Mouse (Mus musculus): ENCODE results near the gene Nrf1. TPM values are rescaled to one million over a fixed set of nuclear protein-coding genes. Genes with fewer than 3 reads are reported as not detected.

Nrf1 gene
- polyA plus RNA-seq, 1 experiment from 2014 or later, result 17.3 TPM

DNA sequence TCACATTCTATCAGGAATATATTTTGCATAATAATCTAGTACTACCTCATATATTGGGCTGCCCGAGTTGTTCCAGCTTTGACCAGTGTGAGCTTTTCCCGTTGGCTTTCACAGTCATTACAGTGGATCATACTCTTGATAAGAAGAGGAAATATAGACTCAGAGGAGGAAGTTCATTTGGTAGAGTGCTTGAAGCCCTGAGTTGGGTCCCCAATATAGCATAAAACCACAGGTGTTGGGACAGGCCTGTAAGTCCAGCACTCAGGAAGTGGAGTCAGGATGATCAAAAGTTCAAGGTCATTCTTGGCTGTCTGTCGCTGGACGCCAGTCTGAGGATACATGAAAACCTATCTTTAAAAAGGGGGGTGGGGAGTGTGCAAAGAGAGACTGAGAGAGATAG, 12.7 kb upstream of the Nrf1 start:
- Histone ChIP-seq H3K27me3 (ENCODE audit: insufficient read depth, low read length) (no peaks in the 10 kb centered on the region), H3K9ac (replicated peaks) (no peak overlapping the region), H3K4me3 (ENCODE audit: low read depth, low read length) (no peak overlapping the region), H3K4me1 (ENCODE audit: insufficient read depth) (no peaks in the 10 kb centered on the region), H3K9me3 (ENCODE audit: low read length) (no peaks in the 10 kb centered on the region), H3K4me2 (ENCODE audit: low read depth, low read length) (no peak overlapping the region), H3K36me3 (replicated peaks; ENCODE audit: insufficient read depth, low read length) (no peaks in the 10 kb centered on the region), H3K27ac (ENCODE audit: low read depth) (no peak overlapping the region)
- ATAC-seq, result no peak
- DNase-seq, result no peak
- WGBS (ENCODE audit: insufficient replicate concordance), result 24% methylated on average over 4 of the region's 4 CpGs
- no peak for TF ChIP-seq CTCF (IDR thresholded peaks at IDR 0.05; ENCODE audit: low read depth)
- no peak for TF ChIP-seq EP300 (IDR thresholded peaks at IDR 0.05; ENCODE audit: low read depth)

DNA sequence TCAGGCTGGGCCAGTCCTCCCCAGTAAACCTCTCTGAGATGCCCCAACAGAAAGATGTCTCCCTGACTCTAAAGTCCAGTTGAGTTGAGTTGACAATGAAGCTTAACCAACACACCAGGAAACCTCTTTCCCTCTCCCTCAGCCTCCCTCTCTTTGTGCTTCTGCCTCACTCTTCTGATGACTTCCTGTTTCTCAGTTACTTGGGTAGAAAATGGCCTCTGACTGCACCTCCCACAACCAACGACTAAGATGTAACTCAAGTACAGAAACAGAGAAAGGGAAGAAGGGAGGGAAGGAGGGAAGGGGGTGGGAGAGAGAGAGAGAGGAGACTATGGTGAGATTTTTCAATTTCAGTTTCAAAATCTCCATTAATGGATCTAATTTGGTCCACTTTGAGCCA, 6.3 kb upstream of the Nrf1 start:
- ATAC-seq, result no peak
- H3K36me3 ChIP-seq (replicated peaks; ENCODE audit: insufficient read depth, low read length), result no peaks in the 10 kb centered on the region
- TF ChIP-seq EP300 (IDR thresholded peaks at IDR 0.05; ENCODE audit: low read depth) (no peak), CTCF (IDR thresholded peaks at IDR 0.05; ENCODE audit: low read depth) (no peak)
- no peaks in the 10 kb centered on the region for H3K9me3 ChIP-seq (ENCODE audit: low read length)
- H3K27ac ChIP-seq (ENCODE audit: low read depth), result no peak overlapping the region
- WGBS (ENCODE audit: insufficient replicate concordance), result 5% methylated on average over 1 of the region's 1 CpGs
- H3K4me2 ChIP-seq (ENCODE audit: low read depth, low read length), result no peak overlapping the region
- H3K4me1 ChIP-seq (ENCODE audit: insufficient read depth), result no peaks in the 10 kb centered on the region; the same call in 1 of the 2 replicates
- no peak for DNase-seq
- no peak overlapping the region for H3K9ac ChIP-seq (replicated peaks)
- H3K4me3 ChIP-seq (ENCODE audit: low read depth, low read length), result no peak overlapping the region
- H3K27me3 ChIP-seq (ENCODE audit: insufficient read depth, low read length), result no peaks in the 10 kb centered on the region

DNA sequence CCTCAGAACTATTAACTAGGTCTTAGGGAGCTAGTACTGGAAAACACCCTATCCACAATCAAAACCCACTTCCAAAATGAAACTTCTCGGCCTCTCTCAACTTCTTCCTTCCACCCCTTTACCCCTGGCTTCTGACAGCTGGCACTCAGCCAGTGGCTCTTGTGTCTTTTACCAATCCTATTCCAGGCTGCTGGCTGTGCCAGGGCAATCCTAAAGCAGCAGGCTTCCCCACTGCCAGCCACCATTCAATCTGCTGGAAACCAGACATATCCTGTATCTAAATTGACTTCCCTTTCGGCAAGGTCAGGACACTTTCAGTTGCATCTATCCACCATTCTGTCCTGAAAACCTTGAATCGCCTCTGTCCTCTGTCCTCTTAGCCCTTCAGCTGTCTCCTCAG, 5.3 kb upstream of the Nrf1 start:
- H3K36me3 ChIP-seq (replicated peaks; ENCODE audit: insufficient read depth, low read length), result no peaks in the 10 kb centered on the region
- TF ChIP-seq CTCF (IDR thresholded peaks at IDR 0.05; ENCODE audit: low read depth) (no peak), EP300 (IDR thresholded peaks at IDR 0.05; ENCODE audit: low read depth) (no peak)
- no peaks in the 10 kb centered on the region for H3K27me3 ChIP-seq (ENCODE audit: insufficient read depth, low read length)
- DNase-seq (no peak), ATAC-seq (no peak)
- H3K4me3 ChIP-seq (ENCODE audit: low read depth, low read length), result no peak overlapping the region
- WGBS (ENCODE audit: insufficient replicate concordance), result 38% methylated on average over 3 of the region's 3 CpGs
- no peak overlapping the region for H3K9ac ChIP-seq (replicated peaks)
- peaks cover 4% of the 10 kb centered on the region for H3K4me1 ChIP-seq (ENCODE audit: insufficient read depth)
- no peak overlapping the region for H3K27ac ChIP-seq (ENCODE audit: low read depth)
- no peak overlapping the region for H3K4me2 ChIP-seq (ENCODE audit: low read depth, low read length)
- H3K9me3 ChIP-seq (ENCODE audit: low read length), result no peaks in the 10 kb centered on the region

DNA sequence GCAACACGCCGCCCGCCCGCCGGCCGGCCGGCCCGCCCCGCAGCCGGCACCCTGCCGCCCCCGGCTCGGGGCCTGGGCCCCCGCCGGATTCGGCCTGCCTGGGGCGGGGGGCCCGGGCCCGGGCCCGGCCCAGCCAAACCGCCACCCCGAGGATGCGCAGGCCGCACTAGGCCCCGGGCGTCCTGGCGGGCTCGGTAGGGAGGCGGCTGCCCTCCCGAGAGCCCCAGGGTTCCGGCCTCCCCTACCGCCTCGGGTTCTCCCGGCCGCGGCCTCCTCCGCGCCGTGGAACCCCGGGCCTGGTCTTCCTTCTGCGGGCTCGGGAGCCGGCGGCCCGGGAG, 344 bp downstream of the Nrf1 start:
- DNase-seq (no peak), ATAC-seq (peak; percentile 87)
- WGBS (ENCODE audit: insufficient replicate concordance), result 0% methylated on average over 16 of the region's 45 CpGs
- no peaks in the 10 kb centered on the region for H3K9me3 ChIP-seq (ENCODE audit: low read length)
- peak overlapping the region; percentile 97 for H3K27ac ChIP-seq (ENCODE audit: low read depth)
- H3K4me3 ChIP-seq (ENCODE audit: low read depth, low read length), result peak overlapping the region; percentile 99
- 0 out of 2 replicates have a peak, but pooled peaks cover under 1% of the 10 kb centered on the region for H3K36me3 ChIP-seq (replicated peaks; ENCODE audit: insufficient read depth, low read length)
- H3K27me3 ChIP-seq (ENCODE audit: insufficient read depth, low read length), result no peaks in the 10 kb centered on the region
- H3K4me2 ChIP-seq (ENCODE audit: low read depth, low read length), result peak overlapping the region; percentile 91
- peak overlapping the region; percentile 99 for H3K9ac ChIP-seq (replicated peaks)
- TF ChIP-seq EP300 (IDR thresholded peaks at IDR 0.05; ENCODE audit: low read depth) (no peak), CTCF (IDR thresholded peaks at IDR 0.05; ENCODE audit: low read depth) (no peak)
- H3K4me1 ChIP-seq (ENCODE audit: insufficient read depth), result peaks cover 21% of the 10 kb centered on the region

DNA sequence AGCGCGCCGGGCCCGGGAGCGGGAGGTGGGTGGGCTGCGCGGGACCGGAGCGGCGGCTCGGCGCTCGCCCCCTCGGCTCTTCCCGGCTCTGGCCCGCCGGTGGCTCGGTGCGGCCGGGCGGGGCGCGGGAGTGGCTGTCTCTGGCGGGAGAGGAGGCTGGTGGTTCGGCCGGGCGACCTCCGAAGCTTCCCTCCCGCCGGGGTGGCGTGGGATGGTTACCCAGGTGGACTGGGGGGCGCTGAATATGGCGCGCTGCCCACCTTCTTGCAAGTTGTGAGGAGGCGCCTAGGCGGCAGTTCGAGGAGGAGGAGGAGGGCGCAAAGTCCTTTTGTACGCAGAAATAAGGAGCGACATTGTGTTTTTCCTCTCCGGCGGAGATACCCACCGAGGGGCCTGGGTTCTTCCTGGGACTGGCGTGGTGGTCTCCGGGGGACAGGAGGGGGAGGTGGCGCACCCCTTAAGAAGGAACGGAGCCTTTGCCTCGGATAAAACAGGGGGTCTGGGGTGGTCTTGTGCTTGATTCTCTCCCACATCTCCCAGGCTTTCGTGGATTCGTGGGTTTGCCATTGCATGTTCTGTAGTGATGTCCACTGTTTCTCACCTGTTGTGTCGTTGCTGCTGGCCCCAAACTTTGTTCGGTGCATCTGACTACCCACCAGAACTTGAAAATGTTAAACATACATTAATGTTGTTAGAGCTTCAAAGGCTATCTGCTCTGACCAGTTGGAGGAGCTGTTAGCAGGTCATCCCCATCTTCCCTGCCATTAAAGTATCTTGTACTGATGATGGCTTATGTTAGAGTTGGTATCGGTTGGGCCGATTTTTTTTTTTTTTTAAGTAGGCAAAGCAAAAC, 939 bp downstream of the Nrf1 start:
- WGBS (ENCODE audit: insufficient replicate concordance), result under 1% methylated on average over 26 of the region's 54 CpGs
- peak overlapping the region; percentile 91 for H3K4me2 ChIP-seq (ENCODE audit: low read depth, low read length)

DNA sequence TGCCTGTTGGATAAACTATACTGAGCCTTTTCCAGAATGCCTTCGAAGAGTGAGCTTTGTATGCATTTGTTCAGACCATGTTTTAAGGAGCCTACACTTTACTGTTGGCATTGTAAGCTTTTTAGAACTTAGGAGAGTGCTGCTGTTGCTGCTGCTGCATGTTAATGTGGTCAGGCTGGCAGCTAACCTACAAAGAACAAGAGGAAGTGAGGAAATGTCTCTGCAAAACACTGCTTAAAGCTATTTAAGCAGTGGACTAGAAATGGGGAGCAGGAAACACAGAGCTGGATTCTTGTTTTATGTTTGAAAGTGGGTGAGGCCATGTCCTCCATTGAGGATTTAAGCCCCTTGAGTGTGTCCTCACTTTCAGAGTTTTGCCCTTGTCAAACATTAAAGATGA, 5.3 kb downstream of the Nrf1 start:
- Histone ChIP-seq H3K27ac (ENCODE audit: low read depth) (peak overlapping the region; percentile 18; the same call in 1 of the 2 replicates), H3K4me1 (ENCODE audit: insufficient read depth) (peaks cover 18% of the 10 kb centered on the region), H3K27me3 (ENCODE audit: insufficient read depth, low read length) (no peaks in the 10 kb centered on the region), H3K4me3 (ENCODE audit: low read depth, low read length) (no peak overlapping the region), H3K9ac (replicated peaks) (no peak overlapping the region), H3K4me2 (ENCODE audit: low read depth, low read length) (no peak overlapping the region), H3K36me3 (replicated peaks; ENCODE audit: insufficient read depth, low read length) (0 out of 2 replicates have a peak, but pooled peaks cover 3% of the 10 kb centered on the region), H3K9me3 (ENCODE audit: low read length) (no peaks in the 10 kb centered on the region)
- no peak for TF ChIP-seq EP300 (IDR thresholded peaks at IDR 0.05; ENCODE audit: low read depth)
- 62% methylated on average over 1 of the region's 1 CpGs for WGBS (ENCODE audit: insufficient replicate concordance)
- DNase-seq (no peak), ATAC-seq (no peak)

More for the DNA sequence above, 939 bp downstream of the Nrf1 start:
- Histone ChIP-seq H3K4me3 (ENCODE audit: low read depth, low read length) (peak overlapping the region; percentile 99), H3K27me3 (ENCODE audit: insufficient read depth, low read length) (no peaks in the 10 kb centered on the region), H3K4me1 (ENCODE audit: insufficient read depth) (peaks cover 22% of the 10 kb centered on the region), H3K27ac (ENCODE audit: low read depth) (peak overlapping the region; percentile 97), H3K9ac (replicated peaks) (peak overlapping the region; percentile 99), H3K36me3 (replicated peaks; ENCODE audit: insufficient read depth, low read length) (0 out of 2 replicates have a peak, but pooled peaks cover 3% of the 10 kb centered on the region), H3K9me3 (ENCODE audit: low read length) (no peaks in the 10 kb centered on the region)
- ATAC-seq (peak; percentile 63), DNase-seq (peak; percentile 73)
- peak; percentile 54 for TF ChIP-seq CTCF (IDR thresholded peaks at IDR 0.05; ENCODE audit: low read depth)
- TF ChIP-seq EP300 (IDR thresholded peaks at IDR 0.05; ENCODE audit: low read depth), result no peak
